Mouse (Mus musculus) kidney, postnatal 14 days (tissue): ENCODE measurements around the gene Bco1.

ENCODE experiments used
- DNase-seq: peaks from one replicate; pipeline ENCODE4 v3.0.0; 2022; ENCODE audit warnings: mixed read lengths

Gene Bco1

DNA sequence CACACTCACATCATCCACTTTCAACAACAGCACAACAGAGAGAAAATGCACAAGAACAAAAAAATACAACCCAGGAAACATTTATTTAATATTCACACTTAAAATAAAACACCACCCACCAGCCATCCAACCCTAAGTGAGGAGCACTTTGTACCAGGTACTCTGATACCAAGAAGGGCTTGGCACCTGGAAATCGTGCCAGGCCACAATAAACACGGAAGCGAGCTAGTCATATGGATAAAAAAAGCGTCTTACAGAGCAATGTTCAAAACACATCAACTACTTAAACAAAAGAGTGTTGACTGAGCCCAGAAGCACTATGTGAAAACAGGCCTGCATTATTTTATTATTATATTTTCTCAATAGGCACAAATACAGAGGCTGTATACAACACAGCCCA lies 60.5 kb downstream of the Bco1 start:
- DNase-seq = no peak

GRCm38 (mm10) chr8:117156866-117157768 lies 61.5 kb downstream of the Bco1 start:
- no peak for DNase-seq

GRCm38 (mm10) chr8:117157769-117158091 lies 62.1 kb downstream of the Bco1 start:
- peak; percentile 98 for DNase-seq

- peak; percentile 51 for DNase-seq
These were observed 62.6 kb downstream of the Bco1 start, which contains the start of gene Gan for GRCm38 (mm10) chr8:117158135-117158761. Gene Gan (plus strand): TSS chr8:117158135.

DNA sequence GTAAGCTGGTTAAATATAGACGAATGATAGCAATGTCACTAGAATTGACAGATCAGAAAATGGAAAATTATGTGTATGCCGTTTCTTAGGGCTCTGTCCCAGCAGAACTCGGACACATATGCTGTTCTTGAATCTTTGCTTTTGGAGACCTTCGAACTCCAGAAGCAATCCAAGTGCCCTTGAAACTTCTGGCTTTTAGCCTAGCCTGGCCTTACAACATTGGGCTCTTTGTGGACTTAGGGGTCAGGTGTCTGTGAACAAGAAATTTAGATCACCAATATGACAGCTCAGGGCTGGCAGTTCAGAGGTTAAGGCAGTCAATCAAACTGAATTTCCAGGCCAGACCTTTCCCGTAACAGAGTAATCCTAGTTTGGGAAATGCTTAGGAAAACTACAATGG lies 63.4 kb downstream of the Bco1 start:
- no peak for DNase-seq

- no peak for DNase-seq
These were observed 69.3 kb downstream of the Bco1 start for GRCm38 (mm10) chr8:117164912-117165311.

DNA sequence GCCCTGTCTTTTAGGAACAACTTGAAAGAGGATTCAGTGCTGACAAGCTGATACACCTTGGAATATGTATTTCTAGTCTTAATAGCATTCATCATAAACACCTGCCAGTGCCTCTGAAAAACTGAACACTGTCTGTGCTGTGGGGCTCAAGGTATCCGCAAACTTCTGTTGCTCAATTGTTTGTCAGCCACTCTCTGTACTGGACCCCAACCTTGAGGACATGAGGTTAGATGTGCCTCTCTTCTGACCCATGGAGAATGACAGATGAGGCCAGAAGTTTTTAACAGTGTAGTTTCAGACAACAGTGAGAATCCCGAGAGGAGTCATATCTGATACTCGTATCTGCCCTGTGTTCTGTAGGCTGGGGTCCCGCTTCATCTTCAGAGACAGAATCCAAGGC lies 69.9 kb downstream of the Bco1 start:
- no peak for DNase-seq

GRCm38 (mm10) chr8:117166515-117166914 lies 70.9 kb downstream of the Bco1 start:
- no peak for DNase-seq

- DNase-seq = no peak
These were observed 71.7 kb downstream of the Bco1 start for GRCm38 (mm10) chr8:117167243-117167883.

DNA sequence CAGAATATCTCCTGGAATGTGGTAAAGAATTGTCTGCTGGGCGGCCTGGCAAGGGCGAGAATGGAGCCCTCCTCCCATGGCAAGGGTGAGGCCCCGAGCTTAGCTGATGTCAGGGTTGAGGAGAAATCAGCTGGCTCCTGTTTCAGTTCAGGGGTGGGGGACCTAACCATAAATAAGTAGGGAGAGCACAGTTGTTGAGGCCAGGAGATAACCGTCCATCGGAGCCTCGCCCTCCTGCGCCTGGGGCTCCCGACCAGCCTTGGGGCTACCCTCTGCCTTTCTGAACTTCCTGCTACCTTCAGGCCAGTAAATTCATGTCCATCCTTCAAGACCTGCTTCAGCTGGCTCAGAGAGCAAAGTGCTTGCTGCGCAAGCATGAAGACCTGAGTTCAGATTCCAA lies 72.7 kb downstream of the Bco1 start:
- DNase-seq = no peak

GRCm38 (mm10) chr8:117171826-117172225 lies 76.2 kb downstream of the Bco1 start:
- no peak for DNase-seq

- DNase-seq = peak; percentile 61
These were observed 77.2 kb downstream of the Bco1 start for GRCm38 (mm10) chr8:117172904-117173303.

GRCm38 (mm10) chr8:117173690-117174089 lies 78.0 kb downstream of the Bco1 start:
- DNase-seq = no peak

GRCm38 (mm10) chr8:117174536-117174935 lies 78.9 kb downstream of the Bco1 start:
- DNase-seq = no peak

GRCm38 (mm10) chr8:117176308-117176707 lies 80.7 kb downstream of the Bco1 start:
- peak; percentile 48 for DNase-seq

DNA sequence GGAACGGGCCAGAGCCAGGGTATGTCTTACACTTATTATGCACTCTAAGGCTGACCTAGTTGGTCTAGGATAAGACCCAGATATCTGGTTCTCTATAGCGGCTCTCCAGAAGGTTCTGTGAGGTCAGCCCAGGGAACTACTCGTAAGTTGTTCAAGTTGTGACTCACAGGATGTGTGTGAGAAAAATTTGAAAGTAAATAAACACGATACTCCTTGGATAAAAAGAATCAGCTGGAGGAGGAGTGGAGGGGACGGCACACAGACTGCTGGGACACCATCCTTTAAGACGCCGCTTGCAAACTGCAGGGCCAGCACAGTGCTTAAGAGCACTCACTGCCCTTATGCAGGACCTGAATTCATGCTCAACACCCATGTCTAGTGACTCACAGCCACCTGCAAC lies 81.6 kb downstream of the Bco1 start:
- no peak for DNase-seq

- DNase-seq = no peak
These were observed 82.4 kb downstream of the Bco1 start for GRCm38 (mm10) chr8:117178039-117178438.

DNA sequence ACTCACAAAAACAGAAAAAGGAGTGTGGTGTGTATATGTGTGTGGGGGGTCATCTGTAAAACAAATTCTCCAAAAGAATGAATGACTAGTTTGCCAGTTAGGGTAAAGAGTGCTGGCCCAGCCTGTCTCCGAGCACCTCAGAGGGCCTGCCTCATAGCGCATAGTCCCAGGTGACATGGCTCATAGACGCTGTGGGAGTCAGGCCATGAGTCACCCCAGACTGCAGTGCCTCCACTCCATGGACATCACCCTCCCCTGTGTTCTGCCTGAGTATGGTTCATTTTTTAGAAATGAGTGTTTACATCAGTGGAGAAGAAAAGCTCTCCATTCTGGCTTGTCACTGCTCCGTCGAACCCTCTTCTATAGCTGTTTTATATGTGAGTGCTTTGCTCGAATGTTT lies 83.0 kb downstream of the Bco1 start:
- no peak for DNase-seq

DNA sequence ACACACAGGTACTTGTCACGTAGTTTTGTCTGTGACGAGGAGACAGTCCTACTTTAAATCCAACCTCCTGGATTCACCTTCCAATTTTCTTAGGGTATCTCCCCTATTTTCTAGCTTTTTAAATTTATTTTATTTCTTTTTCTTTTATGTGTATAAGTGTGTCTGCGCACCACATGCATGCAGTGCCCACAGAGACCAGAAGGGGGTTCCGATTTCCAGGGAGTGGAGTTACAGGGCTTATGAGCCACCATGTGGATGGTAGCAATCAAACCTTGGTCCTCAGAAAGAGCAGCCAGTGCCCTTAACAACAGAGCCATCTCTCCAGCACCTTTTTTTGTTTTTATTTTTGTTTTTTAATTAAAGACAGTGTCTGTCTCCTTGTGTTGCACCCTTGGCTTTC lies 87.1 kb downstream of the Bco1 start:
- no peak for DNase-seq
